Mouse (Mus musculus) c-Kit-positive CD71-negative TER-119-negative erythroid progenitor cells, embryonic 14.5 days (primary cell): ENCODE measurements around the gene Igf1r.
A peak's percentile ranks its signal among the peaks of the same experiment; 100 is the strongest.

Experiments
- DNase-seq: peaks from one replicate; pipeline ENCODE4 v3.0.0-alpha.2; 2013; ENCODE audit warnings: low read depth

Gene Igf1r

DNA sequence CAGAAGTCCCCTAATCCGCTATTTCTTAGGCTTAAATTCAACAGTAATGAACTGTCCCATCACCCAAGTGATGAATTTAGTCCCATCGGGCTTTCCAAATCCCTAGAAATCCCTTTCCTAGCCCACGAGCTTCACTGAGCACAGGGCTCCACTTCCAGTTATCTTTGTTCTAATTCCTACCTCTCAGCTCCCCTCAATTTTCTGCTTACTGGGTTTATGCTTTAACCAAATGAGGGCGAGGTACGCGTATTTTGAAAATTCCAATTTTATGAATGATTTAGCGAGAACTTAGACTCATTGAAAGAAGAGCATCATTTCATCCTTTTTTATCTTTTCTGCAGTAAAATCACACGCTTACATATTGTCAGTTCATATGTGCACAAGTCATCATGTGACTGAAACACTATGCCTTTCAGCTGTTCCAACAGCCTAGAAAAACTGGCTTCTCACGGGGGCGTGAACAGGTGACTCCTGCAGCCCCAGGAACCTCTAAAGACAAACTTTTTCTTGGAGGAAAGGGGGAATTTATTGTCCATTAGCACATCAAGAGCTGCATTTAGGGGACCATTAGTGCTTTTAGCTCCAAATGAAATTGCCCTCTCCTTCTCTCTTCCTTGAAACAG is 100.5 kb downstream of the Igf1r start:
- no peak for DNase-seq

DNA sequence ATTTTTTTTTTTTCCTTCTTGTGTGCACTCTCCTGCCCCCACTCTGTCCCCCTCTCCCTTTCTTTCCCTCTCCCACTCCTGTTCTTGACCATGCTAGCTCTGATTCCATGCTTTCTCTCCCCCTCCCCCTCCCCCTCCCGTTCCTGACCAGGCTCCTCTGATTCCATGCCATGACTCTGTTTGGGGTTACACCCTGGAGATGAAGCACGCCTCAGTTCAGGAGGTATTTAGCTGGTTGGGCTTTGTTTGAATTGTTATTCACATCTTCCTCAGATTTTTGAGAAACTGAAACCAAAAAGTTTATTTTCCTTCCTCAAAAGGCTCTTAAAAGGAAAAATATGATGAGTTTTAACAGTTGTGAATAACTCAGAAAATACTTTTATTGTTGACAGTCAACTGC is 101.9 kb downstream of the Igf1r start:
- DNase-seq: no peak

DNA sequence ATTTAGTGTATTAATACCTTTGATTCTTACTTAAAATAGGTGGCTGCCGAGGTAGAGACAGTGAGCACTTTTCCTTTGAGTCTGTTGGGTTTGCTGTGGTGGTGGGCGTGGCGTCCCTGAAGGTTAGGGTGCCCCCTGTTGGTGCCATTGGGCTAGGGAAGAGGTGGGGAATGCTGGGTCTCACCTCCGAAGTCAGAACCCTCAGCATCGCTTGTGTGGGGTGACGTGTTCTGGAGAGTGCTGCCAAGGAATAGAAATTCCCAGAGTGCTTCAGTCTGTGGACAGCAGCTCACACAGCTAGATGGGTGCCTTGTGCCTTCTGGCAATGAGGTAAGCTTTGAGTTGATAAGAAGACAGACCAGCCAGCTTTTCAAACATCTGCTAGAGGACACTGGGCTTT is 102.3 kb downstream of the Igf1r start:
- no peak for DNase-seq

DNA sequence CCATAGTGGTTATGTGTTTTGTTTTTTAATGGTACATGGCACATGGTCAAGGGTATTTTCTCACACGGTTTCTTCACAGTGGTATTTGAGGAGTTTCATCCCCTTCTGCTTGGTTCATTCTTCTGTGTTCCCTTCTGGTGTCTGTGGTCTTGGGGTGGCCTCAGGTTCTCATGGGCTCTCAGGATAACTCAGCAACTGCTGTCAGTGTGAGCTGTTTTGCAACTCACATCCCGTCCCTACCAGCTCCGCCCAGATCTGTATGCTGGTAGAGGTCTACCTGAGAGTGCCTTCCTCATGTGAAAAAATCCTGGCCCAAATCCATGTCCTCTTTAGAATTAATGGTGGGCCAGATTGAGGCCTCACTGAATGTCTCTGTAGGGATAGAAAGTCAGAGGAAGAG is 104.4 kb downstream of the Igf1r start:
- DNase-seq: no peak

DNA sequence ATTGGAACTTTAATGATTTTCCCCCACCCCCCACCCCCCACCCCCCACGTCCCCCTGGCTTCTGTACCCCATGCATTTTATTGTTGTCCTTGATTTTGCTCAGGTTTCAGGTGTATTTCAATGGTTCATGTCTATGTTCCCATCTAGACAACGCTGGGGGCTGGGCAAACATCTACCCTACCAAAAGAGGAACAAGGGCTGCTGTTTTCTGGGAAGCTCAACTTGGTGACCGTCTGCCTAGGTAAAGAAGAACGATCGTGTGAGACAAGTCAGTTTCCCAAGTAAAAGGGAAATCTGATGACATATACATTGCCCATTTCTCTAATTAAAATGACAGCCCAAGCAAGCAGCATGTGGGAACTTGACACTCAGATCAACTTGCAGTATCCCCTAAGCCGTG is 107.1 kb downstream of the Igf1r start:
- DNase-seq: no peak

DNA sequence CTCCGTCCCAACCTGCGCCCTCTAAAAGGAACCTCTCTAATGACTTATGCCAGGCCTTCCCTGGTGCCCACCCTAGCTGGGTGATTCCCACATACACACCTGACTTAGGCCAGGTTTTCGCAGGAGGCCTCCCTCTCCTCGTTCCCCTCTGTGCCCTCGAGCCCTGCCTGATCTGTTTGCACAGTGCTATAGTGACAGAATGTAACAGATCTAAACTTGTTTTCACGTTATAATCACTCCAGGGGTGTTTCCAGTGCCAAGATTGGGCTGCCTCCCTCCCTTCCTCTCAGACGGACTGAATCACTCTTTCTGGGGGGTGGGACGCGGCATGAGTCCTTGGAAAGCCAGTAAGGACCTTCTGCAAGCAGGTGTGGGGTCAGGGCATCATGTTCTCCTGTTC is 108.8 kb downstream of the Igf1r start:
- DNase-seq: no peak

DNA sequence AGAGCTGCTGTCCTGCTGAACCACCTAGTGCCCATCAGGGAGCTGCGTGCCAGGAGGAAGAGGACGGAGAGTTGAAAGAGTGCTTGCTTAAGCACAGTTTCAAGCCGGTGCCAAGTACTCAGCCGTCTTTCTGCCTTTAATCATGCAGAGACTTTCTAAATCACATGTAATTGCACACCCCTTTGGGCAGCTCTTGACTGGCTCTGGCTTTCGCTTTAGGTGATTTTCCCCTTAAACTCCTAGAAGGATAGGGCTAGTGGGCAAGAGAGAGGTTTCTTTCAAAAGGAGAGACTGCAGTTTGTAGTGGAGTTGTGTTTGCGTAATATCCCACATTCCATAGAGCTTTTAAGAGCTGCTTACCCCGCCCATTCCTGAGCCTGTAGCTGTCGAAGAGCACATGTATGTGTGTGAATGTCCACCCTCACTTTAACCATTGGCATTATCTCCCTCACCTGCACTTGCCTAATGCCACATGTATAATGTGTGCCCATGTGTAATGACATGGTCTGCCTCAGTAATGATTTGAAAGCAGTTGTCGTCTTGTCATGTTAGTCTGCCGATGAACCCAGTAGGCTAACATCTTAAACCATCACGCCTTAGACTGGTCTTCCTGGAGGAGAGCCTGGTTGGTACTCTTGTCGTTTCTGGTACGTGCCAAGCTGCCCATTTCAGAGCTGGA is 109.7 kb downstream of the Igf1r start:
- DNase-seq: no peak

DNA sequence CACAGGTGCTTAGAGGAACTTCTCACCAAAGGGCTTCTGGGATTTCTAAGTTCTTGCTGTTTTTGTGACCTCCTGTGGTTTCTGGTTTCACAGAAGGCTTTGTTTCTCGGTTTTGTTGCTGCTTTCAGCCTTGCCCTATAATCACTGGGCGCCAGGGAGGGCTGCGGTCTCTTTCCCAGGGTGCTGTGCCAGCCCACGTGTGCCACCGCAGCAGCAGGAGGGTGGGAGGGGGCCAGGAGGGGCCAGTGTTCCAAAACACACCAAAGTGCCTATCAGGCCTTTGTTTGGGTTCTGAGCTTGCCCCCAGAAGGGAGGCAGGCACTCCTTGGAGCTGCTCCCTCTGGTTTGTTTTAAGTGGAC is 110.2 kb downstream of the Igf1r start:
- DNase-seq: no peak

DNA sequence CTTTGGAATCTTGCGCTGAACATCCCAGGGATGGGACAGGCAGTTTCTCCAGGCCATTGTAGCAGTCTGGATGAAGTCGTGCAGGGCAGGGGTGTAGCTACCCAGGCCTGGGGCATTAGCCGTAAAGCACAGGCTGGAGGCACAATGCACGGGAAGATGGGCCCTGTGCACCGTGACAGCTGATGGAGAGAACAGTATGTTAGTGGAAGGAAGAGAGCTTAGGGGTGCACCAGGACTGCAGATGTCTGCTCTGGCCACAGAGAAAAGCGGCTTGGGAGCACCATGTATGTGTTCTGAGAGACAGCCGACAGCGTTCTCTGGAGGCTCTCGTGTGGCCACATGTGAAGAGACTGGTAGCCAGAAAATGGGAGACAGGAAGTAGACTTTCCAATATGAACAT is 111.1 kb downstream of the Igf1r start:
- DNase-seq: no peak

DNA sequence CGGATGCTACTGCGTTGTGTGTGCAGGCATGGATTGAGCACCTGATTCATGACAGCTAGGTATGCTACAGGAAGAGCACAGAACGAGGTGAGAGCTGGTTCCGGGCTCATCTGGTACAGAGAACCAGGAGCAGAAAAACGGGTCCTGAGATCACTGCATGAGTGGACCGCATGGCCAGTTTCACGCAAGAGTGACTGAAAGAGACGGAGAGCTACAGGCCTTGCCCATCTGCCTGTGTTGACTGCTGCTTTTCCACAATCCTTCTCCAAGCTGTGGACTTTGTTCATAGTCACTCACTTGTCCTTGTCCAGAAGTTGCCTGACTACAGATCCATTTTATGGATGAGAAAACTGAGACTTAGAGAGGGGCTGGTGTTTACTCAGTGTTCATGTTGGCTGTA is 111.5 kb downstream of the Igf1r start:
- DNase-seq: no peak

DNA sequence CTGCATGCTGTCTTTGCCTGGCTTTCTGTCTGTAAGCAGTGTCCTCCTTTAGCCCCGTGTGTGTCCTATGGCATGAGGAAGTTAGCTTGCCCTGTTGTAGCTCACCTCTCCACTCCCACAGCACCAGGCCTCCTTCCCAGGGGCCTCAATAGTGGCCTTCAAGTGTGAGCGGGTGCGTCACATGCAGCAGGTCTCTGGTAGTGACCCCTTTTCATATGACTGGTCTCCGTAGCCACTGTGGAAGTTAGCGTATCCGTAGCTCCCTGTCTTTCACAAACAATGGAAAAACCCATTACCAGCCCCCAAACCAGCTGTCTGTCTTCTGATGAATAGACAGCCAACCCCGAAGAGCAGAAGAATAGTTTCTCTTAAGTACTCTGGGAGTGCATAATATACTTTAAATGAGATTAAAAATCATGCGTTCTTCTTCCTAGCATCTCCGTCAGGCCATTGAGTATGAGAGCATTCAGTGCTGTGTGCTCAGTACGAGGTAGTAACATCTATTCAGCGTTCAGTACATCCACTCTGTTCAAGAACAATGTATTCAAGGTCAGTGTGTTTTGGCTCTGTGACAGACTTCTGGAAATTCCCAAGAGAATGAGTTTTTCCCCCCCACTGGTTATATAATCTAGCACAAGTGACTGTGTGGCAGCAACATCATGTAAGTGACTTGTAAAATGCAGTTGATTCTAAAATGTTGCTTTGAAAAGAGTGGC is 112.2 kb downstream of the Igf1r start:
- DNase-seq: no peak

DNA sequence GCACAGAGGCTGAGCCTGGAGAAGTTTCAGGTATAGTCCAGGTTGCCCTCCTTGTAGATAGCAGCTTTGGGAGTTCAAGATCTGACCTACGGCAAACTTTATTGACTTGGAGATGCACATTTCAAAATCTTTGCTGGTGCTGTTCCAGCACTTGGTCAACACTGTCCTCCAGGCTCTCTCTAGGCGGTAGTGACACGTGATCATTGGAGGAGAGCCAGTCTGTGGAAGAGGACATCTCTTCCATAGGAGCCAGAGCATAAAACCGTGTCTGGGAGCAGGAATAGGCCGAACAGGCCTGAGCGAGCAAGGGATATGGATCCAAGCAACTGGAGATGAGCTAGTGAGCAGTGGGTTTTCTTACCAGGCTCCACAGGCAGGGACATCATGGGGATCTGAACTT is 113.3 kb downstream of the Igf1r start:
- DNase-seq: no peak

DNA sequence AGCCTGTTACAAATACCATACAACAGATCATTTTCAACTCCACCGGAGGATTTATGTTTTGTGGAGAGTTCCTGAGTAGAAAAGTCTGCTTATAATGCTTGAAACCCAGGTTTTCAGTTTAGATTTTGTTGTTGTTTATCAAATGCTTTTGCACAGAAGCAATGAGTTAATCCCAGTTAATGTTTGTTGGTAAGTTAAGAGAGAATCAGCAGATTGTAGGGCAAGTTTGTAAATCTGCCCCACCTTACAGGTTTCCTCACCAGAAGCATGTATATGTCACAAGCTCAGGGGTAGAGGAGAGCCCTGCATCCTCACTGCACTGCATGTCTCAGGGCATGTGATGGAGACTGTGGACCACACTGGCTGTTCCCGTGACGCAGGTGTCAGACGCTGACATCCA is 114.7 kb downstream of the Igf1r start:
- no peak for DNase-seq

DNA sequence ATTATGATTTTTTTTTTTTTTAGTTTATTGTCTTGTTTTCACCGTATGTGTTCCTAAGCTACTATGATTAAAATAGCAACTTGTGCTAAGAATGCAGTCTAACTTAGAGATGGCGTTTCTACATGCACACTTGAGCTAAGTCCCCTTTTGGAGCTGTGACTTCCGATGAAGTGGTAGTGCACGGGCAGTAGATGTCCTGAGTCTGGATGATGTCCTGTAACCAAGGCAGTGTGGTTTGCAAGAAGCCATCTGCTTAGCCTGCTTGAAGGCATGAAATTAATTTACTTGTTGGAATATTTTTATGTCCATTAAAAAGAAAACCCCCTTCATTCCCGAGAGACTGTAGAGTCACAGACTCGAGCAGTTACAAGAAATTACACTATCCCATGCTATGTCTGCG is 116.7 kb downstream of the Igf1r start:
- no peak for DNase-seq

DNA sequence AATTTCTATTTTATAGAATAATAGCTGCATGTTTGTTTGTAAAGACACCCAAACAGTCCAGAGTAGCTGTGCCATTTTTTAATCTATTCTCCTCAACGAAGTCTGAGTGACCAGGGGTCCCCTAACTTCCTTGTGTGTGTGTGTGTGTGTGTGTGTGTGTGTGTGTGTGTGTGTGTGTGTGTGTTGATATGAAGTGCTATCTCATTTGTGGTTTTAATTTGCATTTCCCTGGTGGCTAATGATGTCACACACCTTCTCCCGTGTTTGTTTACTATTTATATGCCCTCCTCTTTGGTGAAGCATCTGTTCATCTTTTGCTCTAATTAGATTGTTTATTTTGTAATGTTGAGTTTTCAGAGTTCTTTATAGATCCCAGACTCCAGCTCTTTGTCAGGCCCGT is 117.4 kb downstream of the Igf1r start:
- no peak for DNase-seq

DNA sequence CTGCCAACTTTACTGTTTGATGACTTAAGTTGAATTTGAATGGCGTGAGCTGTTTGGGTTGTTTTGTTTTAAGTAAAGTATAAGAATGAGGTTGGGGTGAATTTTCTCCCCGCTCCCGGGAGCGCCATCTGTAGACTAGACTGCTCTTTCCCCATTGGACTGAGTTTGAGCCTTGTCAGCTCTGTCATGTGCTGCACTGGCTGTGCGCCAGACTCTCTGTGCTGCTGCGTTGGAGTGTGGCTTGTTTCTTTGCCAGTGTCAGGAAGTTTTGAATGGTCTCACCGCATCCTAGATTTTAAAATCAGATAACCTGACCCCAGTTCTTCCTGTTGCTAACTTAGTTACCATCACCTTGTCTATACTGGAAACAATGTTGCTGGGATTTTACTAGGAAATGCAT is 118.0 kb downstream of the Igf1r start:
- DNase-seq: peak; percentile 53

DNA sequence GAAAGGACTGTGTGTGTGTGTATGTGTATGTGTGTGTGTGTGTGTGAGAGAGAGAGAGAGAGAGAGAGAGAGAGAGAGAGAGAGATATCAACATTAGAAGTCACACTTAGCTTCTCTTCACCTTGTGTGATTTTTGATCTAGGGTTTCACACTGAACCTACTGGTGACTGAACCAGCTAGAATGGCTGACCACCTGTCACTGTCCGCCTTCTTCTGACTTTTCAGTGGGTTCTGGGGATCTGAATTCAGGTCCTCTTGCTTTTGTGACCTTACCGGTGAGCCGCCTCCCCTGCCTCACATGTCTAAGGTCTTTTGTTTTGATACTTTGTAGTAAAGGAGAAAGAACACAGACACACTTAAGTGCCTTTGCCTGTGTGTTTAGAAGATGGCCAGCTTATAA is 118.4 kb downstream of the Igf1r start:
- no peak for DNase-seq

DNA sequence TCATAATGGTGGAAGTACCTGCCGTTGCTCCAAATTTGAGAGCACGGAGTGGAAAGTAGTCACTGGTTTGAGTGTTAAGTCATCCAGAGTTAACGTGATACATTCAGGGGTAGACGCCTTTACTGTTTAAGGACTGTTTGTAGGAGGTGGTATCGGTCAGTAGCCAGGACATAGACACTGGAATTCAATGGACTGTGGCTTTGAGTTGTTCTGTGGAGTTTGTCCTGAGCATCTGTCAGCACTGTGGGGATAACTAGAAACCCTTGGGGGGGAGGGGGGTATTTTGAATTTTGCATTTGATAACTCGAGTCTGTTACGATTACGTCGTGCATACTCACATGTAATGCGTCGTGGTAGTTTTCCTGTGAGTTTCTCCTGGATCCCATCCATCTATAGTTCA is 119.1 kb downstream of the Igf1r start:
- no peak for DNase-seq

DNA sequence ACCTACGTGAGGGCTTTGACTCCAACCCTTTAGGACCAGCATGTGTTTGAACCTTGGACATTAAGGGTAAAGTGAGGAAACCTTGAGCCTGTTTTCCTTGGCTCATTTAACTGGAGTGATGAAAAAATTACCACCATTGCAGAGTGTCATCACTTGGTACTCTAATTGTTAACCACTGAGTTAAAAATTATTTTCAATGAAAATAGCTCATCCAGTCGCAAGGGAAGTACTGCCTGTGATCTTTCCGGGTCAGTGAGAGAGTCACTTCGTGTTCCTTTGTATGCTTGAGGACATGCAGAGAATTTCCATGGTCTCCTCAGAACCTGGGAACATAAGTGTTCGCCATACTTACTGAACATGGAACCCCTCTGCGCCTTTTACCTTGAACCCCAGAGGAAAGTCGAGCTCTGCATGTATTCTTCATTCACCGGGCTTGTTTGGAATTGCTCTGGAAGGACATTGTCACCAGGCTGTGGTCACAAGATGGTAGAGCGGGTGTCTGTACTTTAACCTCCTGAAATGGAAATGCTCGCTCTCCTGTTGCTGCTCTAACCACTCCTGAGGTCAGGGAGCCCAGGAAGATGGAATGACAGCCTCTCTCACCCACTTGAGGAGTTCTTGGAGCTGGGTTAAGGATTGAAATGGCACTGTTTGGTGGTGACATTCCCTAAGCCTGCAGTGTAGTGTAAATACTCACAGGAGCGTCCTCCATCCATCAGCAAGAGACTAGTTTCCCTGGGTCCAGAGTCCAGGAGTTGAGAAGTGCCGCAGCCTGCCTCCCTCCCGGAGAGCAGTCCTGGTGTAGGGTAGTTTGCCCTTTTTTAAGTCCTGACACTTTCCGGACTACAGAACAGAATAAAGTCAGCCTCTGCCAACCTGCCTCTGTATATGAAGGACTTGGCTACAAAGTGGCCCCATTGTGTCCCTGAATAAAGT is 120.2 kb downstream of the Igf1r start:
- no peak for DNase-seq

DNA sequence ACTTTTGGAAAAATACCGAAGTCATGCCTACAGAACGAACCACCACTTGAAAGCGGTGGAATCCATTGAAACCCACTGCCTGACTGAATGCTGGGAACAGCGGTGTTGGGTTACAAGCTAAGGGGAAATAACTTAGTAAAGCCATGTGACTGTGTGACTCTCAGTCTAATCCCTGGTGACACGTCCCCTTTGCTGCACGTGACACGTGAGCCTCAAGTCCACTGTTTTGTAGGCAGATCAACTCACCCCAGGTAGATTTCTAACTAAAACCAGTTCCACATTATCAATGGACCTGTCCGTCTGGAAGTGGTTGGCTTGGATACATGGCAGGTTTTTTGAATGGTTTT is 120.8 kb downstream of the Igf1r start:
- DNase-seq: no peak

DNA sequence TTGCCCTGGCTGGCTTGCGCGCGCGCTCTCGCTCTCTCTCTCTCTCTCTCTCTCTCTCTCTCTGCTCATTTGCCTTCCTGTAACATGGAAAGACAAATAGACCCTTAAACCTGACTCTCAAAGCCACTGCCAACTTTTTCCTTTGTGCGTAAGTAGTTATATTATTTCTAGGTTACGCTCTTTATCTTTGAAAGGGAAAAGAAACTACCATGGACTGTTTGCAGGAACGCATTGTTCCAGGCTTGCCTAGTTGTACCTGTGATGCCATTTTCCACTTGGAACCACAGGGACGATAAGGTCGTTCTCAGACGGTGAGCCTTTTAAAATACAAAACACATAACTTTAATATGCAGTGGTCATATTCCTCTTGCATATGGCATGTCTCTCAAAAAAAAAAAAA is 122.1 kb downstream of the Igf1r start:
- DNase-seq: no peak

DNA sequence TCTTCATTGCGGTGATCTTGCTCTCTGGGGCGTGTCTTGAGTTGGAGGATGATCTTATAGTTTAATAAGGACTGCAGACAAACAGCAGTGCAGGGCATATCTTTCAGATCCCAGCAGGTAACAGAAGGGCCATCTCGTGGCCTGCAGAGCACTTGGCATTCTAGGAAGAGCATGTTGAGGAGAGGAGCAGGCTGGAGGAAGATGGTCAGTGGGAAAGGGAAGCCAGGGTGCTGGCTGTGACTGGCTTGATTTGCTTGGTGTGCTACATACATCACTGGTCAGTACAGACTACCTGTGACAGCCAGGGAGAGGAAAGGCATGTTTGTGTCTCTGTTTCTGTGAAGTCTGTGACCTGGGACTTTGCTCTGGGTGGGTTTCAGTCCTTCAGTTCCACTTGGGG is 122.8 kb downstream of the Igf1r start:
- DNase-seq: no peak
